9 mouse cellular contexts compared by ENCODE assay signal in the genomic region with DNA sequence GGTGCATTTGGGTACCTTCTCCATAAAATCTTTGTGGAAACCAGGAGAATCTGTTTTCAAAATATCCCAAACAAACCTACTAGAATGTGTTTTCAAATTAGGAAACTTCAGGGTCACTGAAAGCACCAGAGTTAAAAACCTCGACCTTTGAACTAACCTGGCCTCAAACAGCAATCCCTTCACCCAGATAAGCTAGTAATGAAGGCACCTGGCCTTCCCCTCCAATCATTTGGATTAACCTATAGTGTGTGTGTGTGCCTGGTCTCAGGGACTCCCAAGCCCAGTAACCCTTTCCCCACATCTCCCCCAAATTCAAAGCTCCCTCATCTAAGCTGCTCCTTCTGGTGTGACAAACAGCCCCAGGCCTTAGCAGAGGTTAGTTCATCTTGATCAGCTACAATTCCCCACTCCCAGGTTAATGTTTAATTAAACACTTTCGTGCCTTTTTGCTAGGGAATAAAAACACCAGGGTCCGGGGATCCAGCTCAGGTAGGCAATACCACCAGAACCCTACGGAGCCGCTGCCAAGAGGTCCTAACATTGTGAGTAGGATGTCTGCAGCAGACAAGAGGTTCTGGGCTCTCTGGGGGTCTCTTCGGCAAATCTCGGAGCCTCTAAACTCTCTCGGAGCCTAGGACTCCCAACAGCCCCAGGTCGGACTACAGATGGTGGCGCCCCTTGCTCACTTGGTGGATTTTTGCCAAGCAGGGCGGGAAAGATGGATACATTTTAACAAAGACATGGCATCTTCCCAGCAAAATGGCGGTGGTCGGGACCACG. TPM values are rescaled to one million over a fixed set of nuclear protein-coding genes. Genes with fewer than 3 reads are reported as not detected.
DNase-seq lines count a peak whose midpoint lies in the region; ATAC-seq and TF ChIP-seq lines count a peak whose summit lies in the region.
"Had no signal": no experiment of that assay in that cellular context is flagged by ENCODE, and none has a peak within 500 bp of the region (broad histone marks: within the 10 kb centered on the region; RNA-seq: fewer than 3 reads in every experiment).

No protein-coding gene starts in this region.

- peaks cover 34% of the 10 kb centered on the region for H3K4me1 ChIP-seq in lung, embryonic 15.5 days
- peaks cover 23% of the 10 kb centered on the region; the same call in 1 of the 2 replicates for H3K4me1 ChIP-seq in heart, postnatal 0 days (ENCODE audit: control insufficient read depth, insufficient read depth)
- H3K4me1 ChIP-seq in limb, embryonic 12.5 days (replicated peaks): peaks cover 44% of the 10 kb centered on the region
- peaks cover 26% of the 10 kb centered on the region; the same call in 1 of the 2 replicates for H3K4me1 ChIP-seq in stomach, embryonic 16.5 days (ENCODE audit: control insufficient read depth, insufficient read depth, low read length)

- peak overlapping the region; percentile 98 for H3K4me2 ChIP-seq in lung, embryonic 15.5 days
- peak overlapping the region; percentile 80 for H3K4me2 ChIP-seq in heart, postnatal 0 days (ENCODE audit: low read depth, low read length)
- H3K4me2 ChIP-seq in limb, embryonic 12.5 days: peak overlapping the region; percentile 73
- H3K4me2 ChIP-seq in stomach, embryonic 16.5 days (ENCODE audit: low read depth, low read length): peak overlapping the region; percentile 94

- WGBS in lung, embryonic 15.5 days: 45% methylated on average over 14 of the region's 14 CpGs
- WGBS in heart, postnatal 0 days: 62% methylated on average over 14 of the region's 14 CpGs
- 48% methylated on average over 14 of the region's 14 CpGs for WGBS in limb, embryonic 12.5 days
- WGBS in stomach, embryonic 16.5 days: 39% methylated on average over 14 of the region's 14 CpGs

- peak overlapping the region; percentile 83 for H3K4me3 ChIP-seq in lung, embryonic 15.5 days
- H3K4me3 ChIP-seq in heart, postnatal 0 days (ENCODE audit: low read depth, low read length): peak overlapping the region; percentile 60; the same call in 1 of the 2 replicates
- peak overlapping the region; percentile 79 for H3K4me3 ChIP-seq in limb, embryonic 12.5 days (replicated peaks)
- peak overlapping the region; percentile 85 for H3K4me3 ChIP-seq in stomach, embryonic 16.5 days (replicated peaks; ENCODE audit: low read length)

- no peaks in the 10 kb centered on the region for H3K36me3 ChIP-seq in lung, embryonic 15.5 days
- no peaks in the 10 kb centered on the region for H3K36me3 ChIP-seq in heart, postnatal 0 days (replicated peaks; ENCODE audit: control insufficient read depth, insufficient read depth, low read length)
- H3K36me3 ChIP-seq in limb, embryonic 12.5 days: no peaks in the 10 kb centered on the region
- H3K36me3 ChIP-seq in stomach, embryonic 16.5 days (ENCODE audit: control insufficient read depth, insufficient read depth, low read length): no peaks in the 10 kb centered on the region

- no peak for TF ChIP-seq CTCF in heart, postnatal 0 days (IDR thresholded peaks at IDR 0.05; ENCODE audit: low read depth)

- TF ChIP-seq EP300 in heart, postnatal 0 days (IDR thresholded peaks at IDR 0.05; ENCODE audit: low read depth): no peak

- no peaks in the 10 kb centered on the region for H3K27me3 ChIP-seq in lung, embryonic 15.5 days
- no peaks in the 10 kb centered on the region for H3K27me3 ChIP-seq in heart, postnatal 0 days (ENCODE audit: control insufficient read depth, insufficient read depth, low read length)
- H3K27me3 ChIP-seq in limb, embryonic 12.5 days: no peaks in the 10 kb centered on the region; the same call in 1 of the 2 replicates
- H3K27me3 ChIP-seq in stomach, embryonic 16.5 days (ENCODE audit: control insufficient read depth, insufficient read depth, low read length): no peaks in the 10 kb centered on the region

- no peak for DNase-seq in lung, adult 18-20 months
- no peak for DNase-seq in heart, postnatal 0 days (ENCODE audit: low spot score)
- no peak for DNase-seq in gastrocnemius, adult 18-20 months (ENCODE audit: low spot score)
- no peak for DNase-seq in left cerebral cortex, adult 18-20 months (ENCODE audit: low spot score in 2 of 2)

- ATAC-seq in lung, embryonic 15.5 days (ENCODE audit: borderline replicate concordance, extremely low read depth, low FRiP score, low TSS enrichment): no peak
- ATAC-seq in heart, postnatal 0 days (ENCODE audit: insufficient read depth, low read depth): no peak
- no peak for ATAC-seq in limb, embryonic 12.5 days (ENCODE audit: insufficient number of reproducible peaks, insufficient read depth, low FRiP score, low TSS enrichment, low read depth)
- no peak for ATAC-seq in stomach, embryonic 16.5 days (ENCODE audit: insufficient read depth, low FRiP score)
- no peak for ATAC-seq in megakaryocyte-erythroid progenitor cell, adult 5-6 weeks (replicated peaks; ENCODE audit: low FRiP score, low TSS enrichment, poor library complexity, severe bottlenecking)

- H3K9me3 ChIP-seq in lung, embryonic 15.5 days: no peaks in the 10 kb centered on the region
- no peaks in the 10 kb centered on the region for H3K9me3 ChIP-seq in heart, postnatal 0 days (replicated peaks; ENCODE audit: control insufficient read depth, low read length)
- H3K9me3 ChIP-seq in limb, embryonic 12.5 days: no peaks in the 10 kb centered on the region
- no peaks in the 10 kb centered on the region for H3K9me3 ChIP-seq in stomach, embryonic 16.5 days (replicated peaks; ENCODE audit: control insufficient read depth, low read length)

- H3K9ac ChIP-seq in lung, embryonic 15.5 days: no peak overlapping the region
- H3K9ac ChIP-seq in heart, postnatal 0 days (replicated peaks; ENCODE audit: low read depth, low read length): no peak overlapping the region
- H3K9ac ChIP-seq in limb, embryonic 12.5 days (replicated peaks): peak overlapping the region; percentile 100; the same call in 1 of the 2 replicates
- peak overlapping the region; percentile 98 for H3K9ac ChIP-seq in stomach, embryonic 16.5 days (ENCODE audit: low read length)

- H3K27ac ChIP-seq in lung, embryonic 15.5 days: no peak overlapping the region
- no peak overlapping the region for H3K27ac ChIP-seq in heart, postnatal 0 days (ENCODE audit: low read depth)
- H3K27ac ChIP-seq in limb, embryonic 12.5 days: peak overlapping the region; percentile 53; the same call in 1 of the 2 replicates
- H3K27ac ChIP-seq in stomach, embryonic 16.5 days (ENCODE audit: low read length): peak overlapping the region; percentile 53; the same call in 1 of the 2 replicates
- H3K27ac ChIP-seq: macrophage had no signal

RNA-seq across cellular contexts. Expression of a gene that starts 1.5 kb away (rescaled TPM):
- 560 and 562 TPM in 2 replicates for polyA plus RNA-seq in lung, embryonic 15.5 days (2015; fragmentation: Nextera tagmentation; extraction: Ambion mirVana)
- total RNA-seq in heart, postnatal 0 days (2014; rRNA removed; ENCODE audit: low replicate concordance): 318 and 358 TPM in 2 replicates
- polyA plus RNA-seq in heart, postnatal 0 days (2015; fragmentation: Nextera tagmentation; extraction: Ambion mirVana): 210 and 229 TPM in 2 replicates
- 677 and 728 TPM in 2 replicates for polyA plus RNA-seq in limb, embryonic 12.5 days (2016; fragmentation: Nextera tagmentation; extraction: Ambion mirVana)
- 479 and 551 TPM in 2 replicates for polyA plus RNA-seq in stomach, embryonic 16.5 days (2015; fragmentation: Nextera tagmentation; extraction: Ambion mirVana)
- 19.0 and 23.7 TPM in 2 replicates for total RNA-seq in megakaryocyte-erythroid progenitor cell, adult 5-6 weeks (2014; fragmentation: Nextera tagmentation)
- total RNA-seq in megakaryocyte-erythroid progenitor cell, adult 5-6 weeks (2017): 27.0 and 47.0 TPM in 2 replicates
- total RNA-seq in gastrocnemius, adult 18-20 months (2021): 10 to 100 TPM; 74.4 to 86.9 TPM
- total RNA-seq in left cerebral cortex, adult 18-20 months (2021): 10 to 100 TPM; 79.6 to 93.8 TPM

RNA-seq across cellular contexts. Expression of a gene that starts 15.0 kb away (rescaled TPM):
- polyA plus RNA-seq in lung, embryonic 15.5 days (2015; fragmentation: Nextera tagmentation; extraction: Ambion mirVana): not detected in 2 replicates
- total RNA-seq in heart, postnatal 0 days (2014; rRNA removed; ENCODE audit: low replicate concordance): not detected in 2 replicates
- not detected in 2 replicates for polyA plus RNA-seq in heart, postnatal 0 days (2015; fragmentation: Nextera tagmentation; extraction: Ambion mirVana)
- polyA plus RNA-seq in limb, embryonic 12.5 days (2016; fragmentation: Nextera tagmentation; extraction: Ambion mirVana): 0.18 TPM in 1 of 2 replicates, not detected in the other
- 0.26 and 0.43 TPM in 2 replicates for polyA plus RNA-seq in stomach, embryonic 16.5 days (2015; fragmentation: Nextera tagmentation; extraction: Ambion mirVana)
- 0.40 TPM in 1 of 2 replicates, not detected in the other for total RNA-seq in megakaryocyte-erythroid progenitor cell, adult 5-6 weeks (2014; fragmentation: Nextera tagmentation)
- total RNA-seq in megakaryocyte-erythroid progenitor cell, adult 5-6 weeks (2017): 0.56 TPM in 1 of 2 replicates, not detected in the other
- not detected for total RNA-seq in gastrocnemius, adult 18-20 months (2021)
- under 1 TPM; 0.82 to 0.98 TPM for total RNA-seq in left cerebral cortex, adult 18-20 months (2021)
- polyA plus RNA-seq: macrophage had no signal

RNA-seq across cellular contexts. Expression of a gene that starts 36.0 kb away (rescaled TPM):
- 57.0 and 61.0 TPM in 2 replicates for polyA plus RNA-seq in lung, embryonic 15.5 days (2015; fragmentation: Nextera tagmentation; extraction: Ambion mirVana)
- 20.9 and 27.1 TPM in 2 replicates for total RNA-seq in heart, postnatal 0 days (2014; rRNA removed; ENCODE audit: low replicate concordance)
- 14.1 and 15.6 TPM in 2 replicates for polyA plus RNA-seq in heart, postnatal 0 days (2015; fragmentation: Nextera tagmentation; extraction: Ambion mirVana)
- 63.7 and 67.1 TPM in 2 replicates for polyA plus RNA-seq in limb, embryonic 12.5 days (2016; fragmentation: Nextera tagmentation; extraction: Ambion mirVana)
- polyA plus RNA-seq in stomach, embryonic 16.5 days (2015; fragmentation: Nextera tagmentation; extraction: Ambion mirVana): 35.7 and 35.8 TPM in 2 replicates
- 24.4 and 44.2 TPM in 2 replicates for total RNA-seq in megakaryocyte-erythroid progenitor cell, adult 5-6 weeks (2014; fragmentation: Nextera tagmentation)
- total RNA-seq in megakaryocyte-erythroid progenitor cell, adult 5-6 weeks (2017): 15.0 and 15.2 TPM in 2 replicates
- 1 to 10 TPM; 4.1 to 4.5 TPM for total RNA-seq in gastrocnemius, adult 18-20 months (2021)
- 10 to 100 TPM; 17.8 to 24.9 TPM for total RNA-seq in left cerebral cortex, adult 18-20 months (2021)

RNA-seq across cellular contexts. Expression of a gene that starts 48.3 kb away (rescaled TPM):
- 223 and 225 TPM in 2 replicates for polyA plus RNA-seq in lung, embryonic 15.5 days (2015; fragmentation: Nextera tagmentation; extraction: Ambion mirVana)
- total RNA-seq in heart, postnatal 0 days (2014; rRNA removed; ENCODE audit: low replicate concordance): 183 and 210 TPM in 2 replicates
- 114 and 123 TPM in 2 replicates for polyA plus RNA-seq in heart, postnatal 0 days (2015; fragmentation: Nextera tagmentation; extraction: Ambion mirVana)
- 232 and 241 TPM in 2 replicates for polyA plus RNA-seq in limb, embryonic 12.5 days (2016; fragmentation: Nextera tagmentation; extraction: Ambion mirVana)
- polyA plus RNA-seq in stomach, embryonic 16.5 days (2015; fragmentation: Nextera tagmentation; extraction: Ambion mirVana): 208 and 211 TPM in 2 replicates
- 218 and 242 TPM in 2 replicates for total RNA-seq in megakaryocyte-erythroid progenitor cell, adult 5-6 weeks (2014; fragmentation: Nextera tagmentation)
- total RNA-seq in megakaryocyte-erythroid progenitor cell, adult 5-6 weeks (2017): 216 and 264 TPM in 2 replicates
- 10 to 100 TPM; 52.6 to 54.1 TPM for total RNA-seq in gastrocnemius, adult 18-20 months (2021)
- total RNA-seq in left cerebral cortex, adult 18-20 months (2021): 10 to 100 TPM; 66.5 to 68.2 TPM

Comparison
In these comparisons a context has a peak if more than half of its experiments do, and no peak if none do; other contexts are left out.
1. H3K27ac ChIP-seq: peak in limb, embryonic 12.5 days (single experiment) and stomach, embryonic 16.5 days (single experiment); none in lung, embryonic 15.5 days (single experiment) and heart, postnatal 0 days (single experiment).
2. H3K9ac ChIP-seq: peak in limb, embryonic 12.5 days (single experiment) and stomach, embryonic 16.5 days (single experiment); none in lung, embryonic 15.5 days (single experiment) and heart, postnatal 0 days (single experiment).
3. Peak in every context shown above with its lines, with median percentiles within 50 percentile points of each other: H3K4me2 ChIP-seq and H3K4me3 ChIP-seq.